Mouse (Mus musculus): ENCODE data around the gene 5730596B20Rik.

Gene 5730596B20Rik

DNA sequence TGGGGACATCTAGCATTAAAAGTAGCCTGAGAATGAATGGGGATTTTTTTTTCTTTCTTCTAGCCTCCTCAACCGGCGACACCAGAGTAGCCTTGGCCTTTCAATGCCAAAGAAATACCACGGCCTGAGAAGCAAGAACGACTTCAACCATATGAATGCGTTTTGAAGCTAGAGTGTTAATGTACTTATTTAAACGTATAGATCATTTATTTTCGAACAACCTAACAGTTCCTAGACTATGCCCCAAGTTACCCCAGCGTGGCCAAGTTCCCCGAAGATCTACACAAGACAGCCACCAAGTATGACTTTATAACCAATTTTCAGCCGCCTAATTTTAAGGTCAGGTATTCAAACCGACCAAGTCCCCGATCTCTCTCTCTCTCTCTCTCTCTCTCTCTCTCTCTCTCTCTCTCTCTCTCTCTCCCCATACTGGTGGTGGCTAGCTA lies 43.6 kb downstream of the 5730596B20Rik start:
- in situ Hi-C loops (cut with MboI; ENCODE audit: low sequenced_read_pairs), result loop anchor here (5.0 to 25.0 kb wide), 3 partner anchors 359 to 1006 kb away; no protein-coding TSS in a partner anchor

DNA sequence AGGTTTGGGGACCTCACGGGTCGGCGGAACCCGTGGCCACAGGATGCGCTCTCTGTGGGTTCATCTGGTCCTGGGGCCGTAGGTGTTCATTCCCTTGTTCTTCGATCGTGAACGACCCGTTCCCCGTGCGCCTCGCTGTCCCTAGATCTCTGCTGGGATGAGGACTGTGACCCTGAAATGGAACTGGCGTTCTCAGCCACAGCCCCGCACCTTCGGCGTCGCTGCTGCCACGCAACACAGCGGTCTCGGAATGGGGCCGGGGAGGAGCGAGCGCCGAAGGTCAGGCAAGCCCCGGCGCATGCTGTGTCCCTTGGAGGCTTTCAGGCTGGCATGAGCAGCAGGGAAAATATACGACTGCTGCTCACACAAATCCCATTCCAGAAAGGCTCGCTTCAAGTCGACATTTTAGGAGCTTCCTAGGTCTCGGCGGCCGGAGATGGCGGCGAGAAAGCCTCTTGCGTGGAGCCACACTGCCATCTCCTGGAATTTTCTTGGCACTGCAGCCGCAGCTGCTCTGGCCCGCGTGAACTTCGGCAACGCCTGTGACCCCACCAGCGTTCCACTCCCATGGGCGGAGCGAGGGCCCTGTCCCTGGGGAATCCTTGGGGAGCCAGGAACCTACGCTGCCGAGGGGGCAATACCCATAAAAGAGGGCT lies 44.2 kb downstream of the 5730596B20Rik start, which contains the start of gene Hoxa7:
Gene Hoxa7, minus strand, starts transcription at position 518 of the 656 bp plus-strand sequence.
- in situ Hi-C loops (cut with MboI; ENCODE audit: low sequenced_read_pairs), result loop anchor here (5.0 to 25.0 kb wide), 3 partner anchors 359 to 1007 kb away; no protein-coding TSS in a partner anchor

DNA sequence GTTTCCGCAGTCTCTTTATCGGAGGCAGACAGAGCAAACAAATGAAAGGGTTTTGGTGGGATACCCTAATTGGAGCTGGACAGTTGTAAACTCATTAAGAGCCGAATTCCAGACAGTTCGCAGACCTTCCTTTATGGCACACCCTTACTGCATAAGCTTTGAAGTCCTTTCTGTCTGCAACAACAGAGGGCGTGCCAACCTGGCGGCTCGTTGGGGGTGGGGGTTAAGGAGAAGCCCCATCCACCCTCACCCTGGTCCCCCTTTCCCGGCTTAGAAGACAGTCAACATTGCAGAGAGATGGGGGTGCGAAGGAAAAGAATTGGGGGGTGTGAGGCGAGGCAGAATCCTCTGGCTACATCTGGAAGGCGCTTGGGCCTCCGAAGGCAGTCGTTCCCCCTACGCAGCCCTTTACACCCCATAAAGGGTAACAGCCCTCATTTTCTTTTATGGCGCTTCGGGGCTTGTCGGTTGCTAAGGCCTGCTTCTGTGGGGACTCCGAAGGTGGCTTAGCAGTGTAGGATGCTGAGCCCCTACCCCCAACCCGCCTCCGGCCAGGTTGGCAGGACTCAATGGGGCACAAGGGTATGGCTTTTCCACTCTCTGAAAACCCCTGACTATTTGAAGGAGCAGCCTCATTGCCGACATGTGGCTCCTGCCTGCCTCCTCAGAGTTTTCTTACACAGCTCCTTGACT lies 44.8 kb downstream of the 5730596B20Rik start:
- in situ Hi-C loops (cut with MboI; ENCODE audit: low sequenced_read_pairs), result loop anchor here (5.0 to 25.0 kb wide), 3 partner anchors 360 to 1007 kb away; no protein-coding TSS in a partner anchor

DNA sequence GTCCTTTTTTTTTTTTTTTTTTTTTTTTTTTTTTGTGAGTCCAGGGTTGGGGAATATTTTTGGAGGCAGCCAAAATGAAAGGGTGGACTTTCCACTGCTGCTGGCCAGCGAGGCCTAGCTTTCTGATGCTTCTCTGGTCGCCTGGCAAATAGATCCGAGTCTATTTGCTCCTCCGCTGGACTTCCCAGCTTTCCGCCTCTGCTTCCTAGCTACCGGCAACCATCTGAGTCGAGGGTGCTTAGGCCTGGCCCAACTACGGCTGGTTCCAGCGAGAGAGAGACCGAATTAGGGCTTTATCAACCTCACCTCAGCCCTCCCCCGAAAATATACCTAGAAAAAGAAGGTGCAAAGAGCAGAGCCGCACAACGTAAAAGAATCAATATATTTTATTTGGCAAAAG lies 45.4 kb downstream of the 5730596B20Rik start:
- in situ Hi-C loops (cut with MboI; ENCODE audit: low sequenced_read_pairs), result loop anchor here (5.0 to 25.0 kb wide), 3 partner anchors 360 to 1008 kb away; no protein-coding TSS in a partner anchor

DNA sequence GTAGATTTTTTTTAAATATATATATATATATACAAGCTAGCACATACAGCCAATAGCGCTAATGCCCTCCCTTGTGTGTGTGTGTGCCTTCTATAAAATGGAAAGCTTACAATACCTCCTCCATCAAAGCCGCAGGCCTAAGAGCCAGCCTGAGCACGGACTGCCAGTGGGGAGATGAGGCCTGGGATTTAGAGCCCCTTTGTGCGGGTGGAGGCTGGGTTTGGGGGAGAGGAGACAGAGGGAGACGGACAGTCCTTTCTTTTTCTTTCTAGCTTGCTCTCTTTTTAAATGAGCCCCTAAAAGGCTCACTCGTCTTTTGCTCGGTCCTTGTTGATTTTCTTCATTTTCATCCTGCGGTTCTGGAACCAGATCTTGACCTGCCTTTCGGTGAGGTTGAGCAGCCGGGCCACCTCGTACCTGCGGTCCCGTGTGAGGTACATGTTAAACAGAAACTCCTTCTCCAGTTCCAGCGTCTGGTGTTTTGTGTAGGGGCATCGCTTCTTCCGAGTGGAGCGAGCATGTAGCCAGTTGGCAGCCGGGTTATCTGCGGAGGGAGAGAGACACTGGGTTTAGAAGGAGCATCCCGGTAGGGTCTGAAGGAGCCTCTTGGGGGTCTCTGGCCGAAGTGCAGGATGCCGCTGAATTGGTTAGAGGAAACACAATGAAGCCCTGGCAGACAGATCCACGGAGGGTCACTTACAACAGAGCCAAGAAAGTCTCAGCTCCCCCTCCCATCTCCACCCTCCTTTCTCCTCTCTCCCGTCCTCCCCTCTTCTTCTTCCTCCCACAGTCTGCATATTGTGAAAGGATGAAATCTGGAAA lies 46.9 kb downstream of the 5730596B20Rik start:
- in situ Hi-C loops (cut with MboI; ENCODE audit: low sequenced_read_pairs), result loop anchor here (5.0 to 25.0 kb wide), 3 partner anchors 362 to 1009 kb away; no protein-coding TSS in a partner anchor

DNA sequence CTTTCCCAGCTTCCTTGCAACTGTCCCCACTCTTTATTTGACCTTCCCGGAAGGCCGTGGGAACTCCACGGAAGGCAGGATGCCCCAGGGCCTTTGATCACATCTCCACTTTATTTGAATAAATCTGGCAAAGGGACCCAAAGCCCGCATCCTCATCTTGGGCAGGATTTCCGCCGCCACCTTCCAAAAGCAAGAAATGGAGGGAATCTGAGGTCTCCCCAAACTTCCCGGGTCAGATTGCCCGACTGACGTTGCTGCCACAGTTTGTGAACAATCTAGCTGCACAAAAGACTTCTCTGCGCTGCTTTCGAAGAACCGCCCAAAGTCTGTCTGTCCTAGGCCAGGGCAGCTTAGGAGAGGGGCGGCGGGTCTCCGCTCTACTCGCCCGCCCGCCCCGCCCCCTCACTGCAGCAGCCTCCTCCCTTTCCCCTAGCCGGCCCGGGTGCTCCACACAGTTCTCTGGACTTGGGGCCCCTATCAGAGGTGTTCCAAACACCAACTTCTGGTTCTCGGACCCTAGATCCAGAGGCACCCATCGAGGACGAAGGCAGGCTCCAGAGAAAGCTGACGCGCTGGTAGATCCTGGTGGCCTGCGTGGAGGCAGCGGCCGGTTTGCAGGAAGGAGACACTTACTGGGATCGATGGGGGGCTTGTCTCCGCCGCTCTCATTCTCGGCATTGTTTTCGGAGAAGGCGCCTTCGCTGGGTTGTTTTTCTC lies 47.8 kb downstream of the 5730596B20Rik start:
- in situ Hi-C loops (cut with MboI; ENCODE audit: low sequenced_read_pairs), result loop anchor here (5.0 to 25.0 kb wide), 3 partner anchors 363 to 1010 kb away; no protein-coding TSS in a partner anchor

DNA sequence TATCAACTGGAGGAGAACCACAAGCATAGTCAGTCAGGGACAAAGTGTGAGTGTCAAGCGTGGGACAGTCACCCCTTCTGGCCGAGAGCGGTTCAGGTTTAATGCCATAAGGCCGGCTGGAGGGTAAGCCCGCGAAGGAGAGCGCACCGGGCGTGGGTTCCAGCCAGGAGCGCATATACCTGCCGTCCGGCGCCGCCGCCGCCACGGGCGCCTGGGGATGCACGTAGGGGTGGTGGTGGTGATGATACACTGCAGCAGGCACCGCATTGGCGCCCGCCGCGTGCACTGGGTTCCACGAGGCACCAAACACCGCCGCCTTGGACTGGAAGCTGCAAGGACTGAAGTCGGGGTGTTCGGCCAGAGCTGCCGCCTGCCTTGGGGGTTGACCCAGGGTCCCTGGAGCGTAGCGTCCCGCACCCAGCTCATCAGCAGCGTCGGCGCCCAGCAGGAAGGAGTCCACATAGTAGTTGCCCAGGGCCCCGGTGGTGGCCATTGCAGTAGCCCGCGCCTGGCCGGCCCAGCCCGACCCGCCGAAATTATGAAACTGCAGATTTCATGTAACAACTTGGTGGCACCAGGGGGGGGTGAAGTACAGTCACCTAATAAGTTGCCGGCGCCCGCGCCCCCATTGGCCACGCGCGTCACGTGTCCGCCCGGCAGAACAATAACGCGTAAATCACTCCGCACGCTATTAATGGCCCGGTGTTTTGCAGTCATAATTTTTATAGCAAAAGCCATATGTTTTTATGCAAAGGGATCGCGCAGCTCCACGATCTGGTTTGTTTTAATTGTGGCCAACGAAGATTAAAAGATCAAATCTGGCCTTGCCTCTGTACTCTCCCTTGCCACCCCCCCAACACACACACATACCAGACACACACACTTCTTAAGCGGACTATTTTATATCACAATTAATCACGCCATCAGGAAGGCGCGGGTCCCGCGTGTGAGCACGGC lies 48.6 kb downstream of the 5730596B20Rik start:
- in situ Hi-C loops (cut with MboI; ENCODE audit: low sequenced_read_pairs), result loop anchor here (10.0 kb wide), 1 partner anchor 1011 kb away; no protein-coding TSS in a partner anchor

DNA sequence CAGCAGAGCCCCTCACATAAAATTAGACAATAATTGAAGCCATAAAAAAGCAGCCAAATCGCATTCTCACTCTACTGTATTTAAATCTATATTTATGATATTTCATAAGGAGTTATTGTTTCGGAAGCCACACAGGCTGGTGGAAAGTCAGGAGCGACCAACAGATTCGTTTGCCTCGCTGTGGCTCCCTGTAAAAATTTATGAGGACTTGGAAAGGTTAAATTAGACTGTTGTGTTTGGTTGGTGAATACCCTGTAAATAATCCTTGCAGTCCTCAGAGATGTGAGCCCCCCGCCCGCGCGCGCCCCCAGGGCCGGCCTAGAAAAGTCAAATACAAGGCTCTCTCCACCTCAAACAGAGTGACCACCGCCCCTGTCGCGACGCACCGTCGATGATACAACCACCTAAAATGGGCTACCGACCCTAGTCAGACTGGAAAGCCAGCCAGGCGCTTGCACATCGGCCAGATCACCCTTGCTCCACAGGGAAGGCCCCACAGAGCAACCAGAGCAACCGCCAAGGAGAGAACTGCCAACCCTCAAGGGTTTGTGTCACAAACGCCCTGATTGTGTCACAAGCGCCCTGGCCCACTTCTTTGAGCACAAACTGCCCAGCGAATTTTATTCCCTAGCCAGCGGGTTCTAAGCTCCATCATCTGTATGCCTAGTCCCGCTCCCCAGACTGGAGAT lies 49.4 kb downstream of the 5730596B20Rik start:
- in situ Hi-C loops (cut with MboI; ENCODE audit: low sequenced_read_pairs), result loop anchor here (10.0 kb wide), 1 partner anchor 1012 kb away; no protein-coding TSS in a partner anchor

DNA sequence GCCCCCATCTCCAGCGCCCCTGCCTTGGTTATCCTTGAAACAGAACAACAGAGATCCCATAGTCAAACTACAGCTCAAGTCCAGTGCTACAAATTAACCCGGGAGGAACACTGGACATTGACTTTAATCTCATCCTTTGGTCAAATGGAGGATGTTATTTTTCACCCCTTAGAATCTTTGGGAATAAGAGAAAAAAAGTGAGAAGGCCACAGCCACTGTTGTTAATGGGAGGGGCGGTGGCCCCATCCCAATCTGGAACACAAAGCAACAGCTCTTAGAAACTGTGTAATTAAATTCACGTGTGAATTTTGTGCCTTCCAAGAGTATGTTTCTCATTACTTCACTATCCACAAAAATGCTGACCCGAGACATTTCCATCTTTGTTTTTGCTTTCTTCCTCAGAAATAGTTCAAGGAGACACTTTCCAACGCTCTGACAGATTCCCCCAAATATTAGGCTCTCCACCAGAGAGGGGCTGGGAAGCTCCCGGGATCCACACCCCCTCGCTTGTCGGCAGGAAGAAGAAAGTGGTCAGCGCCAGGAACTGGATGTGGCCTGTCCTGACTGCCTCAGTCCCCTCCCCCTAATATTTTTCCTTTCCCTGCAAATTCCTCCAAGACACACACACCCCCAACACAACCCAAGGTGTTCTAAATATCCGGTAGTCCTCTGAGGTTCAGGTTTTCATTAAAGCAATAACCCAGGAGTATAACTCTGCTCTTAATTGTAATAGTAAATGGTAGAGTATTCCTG lies 50.3 kb downstream of the 5730596B20Rik start:
- in situ Hi-C loops (cut with MboI; ENCODE audit: low sequenced_read_pairs), result loop anchor here (10.0 kb wide), 1 partner anchor 1013 kb away; no protein-coding TSS in a partner anchor

DNA sequence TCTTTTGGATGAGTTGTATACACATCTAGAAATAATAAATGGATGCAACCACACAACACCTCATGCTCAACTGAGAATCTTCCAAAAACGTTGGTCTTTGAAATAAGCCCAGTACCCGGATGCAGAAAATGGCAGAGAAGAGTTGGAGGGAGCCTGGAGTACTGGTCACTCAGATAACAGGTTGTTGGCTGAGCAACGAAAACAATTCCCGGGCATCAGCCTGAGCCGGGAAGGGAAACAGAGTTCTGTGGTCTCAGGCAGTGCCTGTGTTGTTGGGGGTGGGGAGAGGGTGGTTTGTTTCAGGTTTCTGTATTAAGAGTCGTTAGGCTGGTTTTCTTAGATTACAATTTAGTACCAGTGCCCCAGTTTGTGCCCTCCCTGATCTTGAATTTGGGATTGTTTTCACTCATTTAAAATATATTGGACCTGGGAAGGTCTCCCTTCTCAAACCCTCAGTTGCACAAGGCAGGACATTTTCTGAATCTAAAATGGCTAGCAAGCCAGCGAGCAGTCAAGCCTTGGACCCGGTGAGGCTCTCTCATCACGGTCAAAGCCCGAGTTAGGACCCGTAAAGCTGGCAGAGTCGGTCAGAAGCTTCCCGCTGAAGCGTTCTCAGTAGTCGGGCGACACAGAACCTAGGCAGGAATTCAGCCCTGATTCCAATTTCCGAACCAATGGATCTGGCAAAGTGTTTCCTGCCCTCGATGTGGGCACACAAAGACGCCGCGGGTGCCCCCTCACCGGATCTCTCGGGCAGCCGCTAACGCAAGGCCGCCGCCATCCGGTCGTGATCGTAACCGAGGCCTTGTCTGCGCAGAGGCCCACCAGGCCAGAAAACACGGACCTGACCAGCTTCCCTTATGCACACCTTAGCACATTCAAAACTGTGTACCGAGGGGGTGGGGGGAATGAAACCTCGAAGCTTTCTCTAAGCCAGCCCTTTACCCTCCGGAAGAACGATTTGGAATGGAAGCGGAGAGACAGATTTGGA lies 51.5 kb downstream of the 5730596B20Rik start:
- in situ Hi-C loops (cut with MboI; ENCODE audit: low sequenced_read_pairs), result loop anchor here (10.0 kb wide), 1 partner anchor 1014 kb away; no protein-coding TSS in a partner anchor

DNA sequence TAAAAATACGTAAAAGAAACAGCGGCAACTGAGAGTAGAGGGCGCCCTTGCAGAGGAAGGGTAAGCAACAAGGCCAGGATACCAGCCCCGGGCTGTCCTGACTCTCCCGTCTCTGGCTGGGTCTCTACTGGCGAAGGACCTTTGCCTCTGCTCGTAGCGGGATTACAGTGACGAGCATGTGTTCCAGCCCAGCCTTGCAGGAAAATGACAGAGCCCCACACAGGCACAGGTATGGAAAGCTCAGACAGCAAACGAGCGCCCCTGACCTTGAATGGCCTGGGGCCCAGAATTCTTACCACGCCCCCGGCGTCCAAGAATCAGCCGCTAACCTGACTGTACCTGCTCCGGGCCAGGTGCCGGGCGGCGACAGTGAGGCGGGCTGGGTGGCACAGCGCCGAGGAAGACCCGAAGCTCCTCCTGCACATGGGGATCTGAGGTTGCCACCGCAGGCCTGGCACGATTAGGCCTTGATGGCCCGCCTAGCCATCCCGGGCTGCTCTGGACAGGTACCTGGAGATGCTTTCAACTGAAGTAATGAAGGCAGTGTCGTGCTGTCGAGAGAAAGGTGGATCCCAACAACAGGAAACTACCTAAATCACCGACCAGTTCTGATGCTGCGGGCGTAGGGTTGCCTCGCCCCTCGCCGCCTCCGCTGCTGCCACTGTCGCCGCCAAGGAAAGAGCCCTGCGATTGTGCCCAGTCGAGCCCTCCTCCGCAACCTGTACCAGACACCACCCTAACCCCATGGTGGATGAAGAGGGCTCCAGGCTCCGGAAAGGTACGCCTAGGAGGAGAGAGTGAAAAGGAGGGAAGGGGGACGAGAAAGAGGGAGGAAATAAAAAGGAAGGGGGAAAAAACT lies 52.5 kb downstream of the 5730596B20Rik start:
- in situ Hi-C loops (cut with MboI; ENCODE audit: low sequenced_read_pairs), result loop anchor here (10.0 kb wide), 1 partner anchor 1015 kb away; no protein-coding TSS in a partner anchor

All from CH12F3 (cell line).